Mouse (Mus musculus): ENCODE results near the gene Invs.

- TF ChIP-seq POLR2AphosphoS2 (IDR thresholded peaks at IDR 0.05; ENCODE audit: insufficient read length, low read depth) (peak; percentile 44), MYOD1 (IDR thresholded peaks at IDR 0.05; ENCODE audit: control insufficient read depth in 1 of 3, insufficient read length in 2 of 3, low read depth in 2 of 3) (no peak), POLR2A (IDR thresholded peaks at IDR 0.05; ENCODE audit: insufficient read length, low read depth) (no peak), USF1 (IDR thresholded peaks at IDR 0.05; ENCODE audit: low read depth) (no peak), MAX (IDR thresholded peaks at IDR 0.05; ENCODE audit: low read depth) (no peak), E2F4 (IDR thresholded peaks at IDR 0.05; ENCODE audit: insufficient read depth) (no peak), SRF (IDR thresholded peaks at IDR 0.05; ENCODE audit: control insufficient read depth, insufficient read length, low read depth) (no peak), MYOG (IDR thresholded peaks at IDR 0.05; ENCODE audit: control insufficient read depth in 1 of 3, insufficient read depth in 1 of 3, insufficient read length in 2 of 3, low read depth in 2 of 3) (no peak), TCF12 (IDR thresholded peaks at IDR 0.05; ENCODE audit: insufficient read depth, poor library complexity, severe bottlenecking) (no peak), CEBPB (IDR thresholded peaks at IDR 0.05; ENCODE audit: insufficient read depth, poor library complexity, severe bottlenecking) (no peak), REST (IDR thresholded peaks at IDR 0.05; ENCODE audit: insufficient read depth, insufficient read length) (no peak), TCF3 (IDR thresholded peaks at IDR 0.05; ENCODE audit: insufficient read length, low read depth) (no peak)
These were observed 143.1 kb downstream of the Invs start for GRCm38 (mm10) chr4:48422633-48423032.
